Mouse (Mus musculus) ES-Bruce4 (cell line): ENCODE data around the gene Zfp383.

Experiments
- CTCF ChIP-seq: IDR thresholded peaks from one replicate; pipeline ENCODE4 v1.8.1; 2011; ENCODE audit warnings: low read depth, low read length
- EP300 ChIP-seq: IDR thresholded peaks from 2 replicates; pipeline ENCODE4 v1.6.1; 2011; ENCODE audit warnings: low read depth, low read length; ENCODE audit not compliant: insufficient read depth
- POLR2A ChIP-seq: IDR thresholded peaks from one replicate; pipeline ENCODE4 v1.8.1; 2011; ENCODE audit warnings: low read length; ENCODE audit not compliant: insufficient read depth

GRCm38 (mm10) chr7:29958125-29958724 lies 50.2 kb downstream of the Zfp383 start:
- no peak for TF ChIP-seq POLR2A
- no peak for TF ChIP-seq CTCF
- no peak for TF ChIP-seq EP300
